9 mouse cellular contexts compared by ENCODE assay signal in the genomic region with DNA sequence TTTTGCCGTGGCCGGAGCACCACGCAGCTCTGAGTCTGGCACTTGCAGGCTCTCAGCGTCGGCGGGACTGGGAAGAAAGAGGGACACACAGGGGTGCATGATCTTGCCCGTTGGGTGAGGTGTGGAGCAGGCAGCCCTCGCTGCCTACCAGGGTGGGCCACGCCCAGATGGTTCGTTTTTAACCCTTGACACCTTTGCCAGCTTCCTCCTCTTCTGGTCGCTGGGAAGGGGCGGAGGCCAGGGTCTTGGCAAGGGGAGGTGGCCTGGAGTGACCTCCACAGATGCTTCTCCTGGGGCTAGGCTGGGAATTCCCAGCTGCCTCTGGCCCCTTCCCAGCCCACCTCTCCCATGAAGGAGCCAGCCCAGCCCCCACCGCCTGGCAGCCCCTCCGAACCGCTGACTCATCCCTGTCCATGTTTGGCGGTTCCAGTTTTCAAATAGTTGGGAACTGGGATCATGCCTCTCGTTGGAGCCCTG. TPM values are rescaled to one million over a fixed set of nuclear protein-coding genes. Genes with fewer than 3 reads are reported as not detected.
DNase-seq lines count a peak whose midpoint lies in the region; ATAC-seq lines count a peak whose summit lies in the region.
"Had no signal": no experiment of that assay in that cellular context is flagged by ENCODE, and none has a peak within 500 bp of the region (broad histone marks: within the 10 kb centered on the region; RNA-seq: fewer than 3 reads in every experiment).

No protein-coding gene starts in this region.

- no peak for ATAC-seq in kidney, embryonic 16.5 days (ENCODE audit: low FRiP score, low TSS enrichment)
- no peak for ATAC-seq in heart, embryonic 14.5 days (ENCODE audit: insufficient number of reproducible peaks, insufficient read depth, low FRiP score, low read depth)
- ATAC-seq in limb, embryonic 15.5 days (ENCODE audit: insufficient number of reproducible peaks, low FRiP score, low TSS enrichment, low read depth), result peak; percentile 36; the same call in 1 of the 2 replicates
- peak; percentile 31; the same call in 1 of the 2 replicates for ATAC-seq in stomach, embryonic 16.5 days (ENCODE audit: insufficient read depth, low FRiP score)

- no peaks in the 10 kb centered on the region for H3K36me3 ChIP-seq in kidney, embryonic 16.5 days (ENCODE audit: insufficient read depth, low read length)
- H3K36me3 ChIP-seq in embryonic facial prominence, embryonic 10.5 days (replicated peaks), result peaks cover 7% of the 10 kb centered on the region
- peaks cover 12% of the 10 kb centered on the region for H3K36me3 ChIP-seq in heart, embryonic 14.5 days (ENCODE audit: control insufficient read depth, insufficient read depth, low read length)
- H3K36me3 ChIP-seq in limb, embryonic 15.5 days, result no peaks in the 10 kb centered on the region
- no peaks in the 10 kb centered on the region for H3K36me3 ChIP-seq in stomach, embryonic 16.5 days (ENCODE audit: control insufficient read depth, insufficient read depth, low read length)

- no peak for DNase-seq in kidney, adult 18-20 months
- peak; percentile 38 for DNase-seq in embryonic facial prominence, embryonic 10.5 days (ENCODE audit: low spot score)
- DNase-seq in embryo, embryonic 11 days, result no peak
- no peak for DNase-seq in T-cell, adult 2 months (ENCODE audit: low spot score)

- peak overlapping the region; percentile 57 for H3K9ac ChIP-seq in kidney, embryonic 16.5 days (replicated peaks; ENCODE audit: low read length)
- peak overlapping the region; percentile 64 for H3K9ac ChIP-seq in heart, embryonic 14.5 days (ENCODE audit: low read length)
- H3K9ac ChIP-seq in limb, embryonic 15.5 days, result no peak overlapping the region
- H3K9ac ChIP-seq in stomach, embryonic 16.5 days (ENCODE audit: low read length), result peak overlapping the region; percentile 59

- no peaks in the 10 kb centered on the region for H3K9me3 ChIP-seq in kidney, embryonic 16.5 days (ENCODE audit: low read length)
- no peaks in the 10 kb centered on the region for H3K9me3 ChIP-seq in embryonic facial prominence, embryonic 10.5 days
- H3K9me3 ChIP-seq in heart, embryonic 14.5 days (ENCODE audit: control insufficient read depth, low read length), result no peaks in the 10 kb centered on the region
- no peaks in the 10 kb centered on the region for H3K9me3 ChIP-seq in limb, embryonic 15.5 days
- no peaks in the 10 kb centered on the region for H3K9me3 ChIP-seq in stomach, embryonic 16.5 days (replicated peaks; ENCODE audit: control insufficient read depth, low read length)

- H3K4me3 ChIP-seq in kidney, embryonic 16.5 days (ENCODE audit: low read length), result peak overlapping the region; percentile 6; the same call in 1 of the 2 replicates
- H3K4me3 ChIP-seq in embryonic facial prominence, embryonic 10.5 days, result peak overlapping the region; percentile 39
- peak overlapping the region; percentile 3 to 16 for H3K4me3 ChIP-seq in heart, embryonic 14.5 days (ENCODE audit: control insufficient read depth in 1 of 2, insufficient read depth in 1 of 2, low read depth in 1 of 2, low read length in 2 of 2)
- H3K4me3 ChIP-seq in limb, embryonic 15.5 days, result peak overlapping the region; percentile 23
- H3K4me3 ChIP-seq in stomach, embryonic 16.5 days (replicated peaks; ENCODE audit: low read length), result peak overlapping the region; percentile 18

- WGBS in kidney, embryonic 16.5 days, result 9% methylated on average over 17 of the region's 17 CpGs
- WGBS in embryonic facial prominence, embryonic 10.5 days, result 14% methylated on average over 17 of the region's 17 CpGs
- WGBS in heart, embryonic 14.5 days, result 8% methylated on average over 17 of the region's 17 CpGs
- 10% methylated on average over 17 of the region's 17 CpGs for WGBS in limb, embryonic 15.5 days
- 9% methylated on average over 17 of the region's 17 CpGs for WGBS in stomach, embryonic 16.5 days

- H3K4me2 ChIP-seq in kidney, embryonic 16.5 days (replicated peaks; ENCODE audit: low read depth, low read length), result peak overlapping the region; percentile 37
- H3K4me2 ChIP-seq in heart, embryonic 14.5 days (ENCODE audit: low read length), result peak overlapping the region; percentile 83
- H3K4me2 ChIP-seq in limb, embryonic 15.5 days, result peak overlapping the region; percentile 44
- peak overlapping the region; percentile 48 for H3K4me2 ChIP-seq in stomach, embryonic 16.5 days (ENCODE audit: low read depth, low read length)

- H3K27me3 ChIP-seq in kidney, embryonic 16.5 days (ENCODE audit: insufficient read depth, low read length), result no peaks in the 10 kb centered on the region
- no peaks in the 10 kb centered on the region for H3K27me3 ChIP-seq in embryonic facial prominence, embryonic 10.5 days (replicated peaks; ENCODE audit: low read depth, poor library complexity, severe bottlenecking)
- H3K27me3 ChIP-seq in heart, embryonic 14.5 days (ENCODE audit: control insufficient read depth, insufficient read depth, low read length), result no peaks in the 10 kb centered on the region
- H3K27me3 ChIP-seq in limb, embryonic 15.5 days, result no peaks in the 10 kb centered on the region
- H3K27me3 ChIP-seq in stomach, embryonic 16.5 days (ENCODE audit: control insufficient read depth, insufficient read depth, low read length), result no peaks in the 10 kb centered on the region

- peaks cover 100% of the 10 kb centered on the region for H3K4me1 ChIP-seq in kidney, embryonic 16.5 days (ENCODE audit: insufficient read depth, low read length)
- peaks cover 95% of the 10 kb centered on the region for H3K4me1 ChIP-seq in embryonic facial prominence, embryonic 10.5 days
- H3K4me1 ChIP-seq in heart, embryonic 14.5 days (ENCODE audit: control insufficient read depth in 2 of 2, insufficient read depth in 2 of 2, low read length in 2 of 2), result peaks cover 91 to 95% of the 10 kb centered on the region in 2 experiments
- H3K4me1 ChIP-seq in limb, embryonic 15.5 days, result peaks cover 96% of the 10 kb centered on the region
- H3K4me1 ChIP-seq in stomach, embryonic 16.5 days (ENCODE audit: control insufficient read depth, insufficient read depth, low read length), result peaks cover 90% of the 10 kb centered on the region

- H3K27ac ChIP-seq in kidney, embryonic 16.5 days (ENCODE audit: low read length), result peak overlapping the region; percentile 98
- H3K27ac ChIP-seq in embryonic facial prominence, embryonic 10.5 days (replicated peaks), result peak overlapping the region; percentile 73
- H3K27ac ChIP-seq in heart, embryonic 14.5 days (replicated peaks in 1 of 2; ENCODE audit: control insufficient read depth in 1 of 2, insufficient read depth in 1 of 2, low read depth in 2 of 2, low read length in 2 of 2), result peak overlapping the region; percentile 75 to 86
- H3K27ac ChIP-seq in limb, embryonic 15.5 days, result peak overlapping the region; percentile 82
- peak overlapping the region; percentile 77 for H3K27ac ChIP-seq in stomach, embryonic 16.5 days (ENCODE audit: low read length)

RNA-seq across cellular contexts. Expression of gene Hspg2, which starts 8.2 kb away (rescaled TPM):
- 39.6 and 41.7 TPM in 2 replicates for polyA plus RNA-seq in kidney, embryonic 16.5 days (2015; fragmentation: Nextera tagmentation; extraction: Ambion mirVana)
- 17.4 and 19.6 TPM in 2 replicates for polyA plus RNA-seq in embryonic facial prominence, embryonic 10.5 days (2016; fragmentation: Nextera tagmentation; extraction: Ambion mirVana)
- polyA plus RNA-seq in heart, embryonic 14.5 days (2014; fragmentation: Nextera tagmentation; extraction: Ambion mirVana), result 67.5 and 68.3 TPM in 2 replicates
- polyA plus RNA-seq in limb, embryonic 15.5 days (2015; fragmentation: Nextera tagmentation; extraction: Ambion mirVana), result 40.6 and 44.5 TPM in 2 replicates
- 29.5 and 31.7 TPM in 2 replicates for polyA plus RNA-seq in stomach, embryonic 16.5 days (2015; fragmentation: Nextera tagmentation; extraction: Ambion mirVana)

RNA-seq across cellular contexts. Expression of gene 1700013G24Rik, which starts 23.7 kb away (rescaled TPM):
- polyA plus RNA-seq in kidney, embryonic 16.5 days (2015; fragmentation: Nextera tagmentation; extraction: Ambion mirVana), result not detected in 2 replicates
- polyA plus RNA-seq in embryonic facial prominence, embryonic 10.5 days (2016; fragmentation: Nextera tagmentation; extraction: Ambion mirVana), result not detected in 2 replicates
- polyA plus RNA-seq in heart, embryonic 14.5 days (2014; fragmentation: Nextera tagmentation; extraction: Ambion mirVana), result not detected in 2 replicates
- polyA plus RNA-seq in limb, embryonic 15.5 days (2015; fragmentation: Nextera tagmentation; extraction: Ambion mirVana), result 0.23 and 0.40 TPM in 2 replicates
- not detected in 2 replicates for polyA plus RNA-seq in stomach, embryonic 16.5 days (2015; fragmentation: Nextera tagmentation; extraction: Ambion mirVana)
- polyA plus RNA-seq: frontal cortex, adult 2 months had no signal

RNA-seq across cellular contexts. Expression of gene Cela3b, which starts 46.5 kb away (rescaled TPM):
- not detected in 2 replicates for polyA plus RNA-seq in kidney, embryonic 16.5 days (2015; fragmentation: Nextera tagmentation; extraction: Ambion mirVana)
- polyA plus RNA-seq in embryonic facial prominence, embryonic 10.5 days (2016; fragmentation: Nextera tagmentation; extraction: Ambion mirVana), result not detected in 2 replicates
- not detected in 2 replicates for polyA plus RNA-seq in heart, embryonic 14.5 days (2014; fragmentation: Nextera tagmentation; extraction: Ambion mirVana)
- 0.70 TPM in 1 of 2 replicates, not detected in the other for polyA plus RNA-seq in limb, embryonic 15.5 days (2015; fragmentation: Nextera tagmentation; extraction: Ambion mirVana)
- 406 and 529 TPM in 2 replicates for polyA plus RNA-seq in stomach, embryonic 16.5 days (2015; fragmentation: Nextera tagmentation; extraction: Ambion mirVana)
- polyA plus RNA-seq: frontal cortex, adult 2 months had no signal

Comparison
In these comparisons a context has a peak if more than half of its experiments do, and no peak if none do; other contexts are left out.
1. ATAC-seq: peak in limb, embryonic 15.5 days (single experiment) and stomach, embryonic 16.5 days (single experiment); none in kidney, embryonic 16.5 days (single experiment) and heart, embryonic 14.5 days (single experiment).
2. RNA of gene Cela3b, which starts 46.5 kb away (polyA plus RNA-seq): 406 to 529 TPM in stomach, embryonic 16.5 days; 0.70 TPM in limb, embryonic 15.5 days, not detected in kidney, embryonic 16.5 days, not detected in embryonic facial prominence, embryonic 10.5 days and not detected in heart, embryonic 14.5 days; every median in the first group is over 100 times any median in the second.
3. Peak in every context shown above with its lines, with median percentiles within 50 percentile points of each other: H3K27ac ChIP-seq, H3K4me2 ChIP-seq and H3K4me3 ChIP-seq.